15 mouse cellular contexts compared by ENCODE assay signal in genomic region chr17:30116226-30116625, GRCm38 (mm10).
DNase-seq lines count a peak whose midpoint lies in the region; ATAC-seq and TF ChIP-seq lines count a peak whose summit lies in the region.
"Had no signal": no experiment of that assay in that cellular context is flagged by ENCODE, and none has a peak within 500 bp of the region (broad histone marks: within the 10 kb centered on the region; RNA-seq: fewer than 3 reads in every experiment).

No protein-coding gene starts in this region.

- intact Hi-C loops in left cerebral cortex, adult 2 months (cut with DNase I): no loop called here
- intact Hi-C loops in left cerebral cortex, postnatal 4 days (cut with DNase I): no loop called here
- intact Hi-C loops in left cerebral cortex, postnatal 14 days (cut with DNase I): loop anchor here (5.0 to 10.0 kb wide), 2 partner anchors 81 to 339 kb away; no protein-coding TSS in a partner anchor

- H3K4me1 ChIP-seq in forebrain, embryonic 12.5 days: peaks cover 35% of the 10 kb centered on the region
- no peaks in the 10 kb centered on the region for H3K4me1 ChIP-seq in forebrain, embryonic 11.5 days (replicated peaks; ENCODE audit: control insufficient read depth, insufficient read depth, low read length)
- peaks cover 7% of the 10 kb centered on the region for H3K4me1 ChIP-seq in cortical plate, adult 2 months (ENCODE audit: control insufficient read depth, insufficient read depth, low read length)
- H3K4me1 ChIP-seq in intestine, embryonic 16.5 days (ENCODE audit: control insufficient read depth, insufficient read depth, low read length): peaks cover 12% of the 10 kb centered on the region; the same call in 1 of the 2 replicates
- H3K4me1 ChIP-seq: embryonic facial prominence, embryonic 15.5 days had no signal

- peak overlapping the region; percentile 43; the same call in 1 of the 2 replicates for H3K27ac ChIP-seq in forebrain, embryonic 12.5 days
- no peak overlapping the region for H3K27ac ChIP-seq in forebrain, embryonic 11.5 days (ENCODE audit: low read depth, low read length)
- H3K27ac ChIP-seq in left cerebral cortex, adult 2 months: peak overlapping the region; percentile 74
- peak overlapping the region; percentile 70 for H3K27ac ChIP-seq in cortical plate, adult 2 months (ENCODE audit: insufficient read depth, low read length)
- no peak overlapping the region for H3K27ac ChIP-seq in intestine, embryonic 16.5 days (ENCODE audit: low read length)
- H3K27ac ChIP-seq: embryonic facial prominence, embryonic 15.5 days; liver, embryonic 15.5 days had no signal

- H3K4me2 ChIP-seq in forebrain, embryonic 12.5 days: no peak overlapping the region
- H3K4me2 ChIP-seq in forebrain, embryonic 11.5 days (ENCODE audit: low read depth, low read length, severe bottlenecking): no peak overlapping the region
- H3K4me2 ChIP-seq in intestine, embryonic 16.5 days (ENCODE audit: low read depth, low read length): no peak overlapping the region
- H3K4me2 ChIP-seq: embryonic facial prominence, embryonic 15.5 days; liver, embryonic 15.5 days had no signal

- no peak for TF ChIP-seq POLR2A in cortical plate, adult 2 months (IDR thresholded peaks at IDR 0.05; ENCODE audit: extremely low read depth, insufficient read depth, low read length)

- no peaks in the 10 kb centered on the region for H3K27me3 ChIP-seq in forebrain, embryonic 12.5 days
- no peaks in the 10 kb centered on the region for H3K27me3 ChIP-seq in forebrain, embryonic 11.5 days (ENCODE audit: control insufficient read depth, insufficient read depth, low read length)
- no peaks in the 10 kb centered on the region for H3K27me3 ChIP-seq in intestine, embryonic 16.5 days (replicated peaks; ENCODE audit: control insufficient read depth, insufficient read depth, low read length)
- H3K27me3 ChIP-seq: embryonic facial prominence, embryonic 15.5 days; liver, embryonic 15.5 days; megakaryocyte, embryonic 14.5 days; Patski had no signal

- H3K4me3 ChIP-seq in forebrain, embryonic 12.5 days (replicated peaks): no peak overlapping the region
- H3K4me3 ChIP-seq in forebrain, embryonic 11.5 days (ENCODE audit: low read depth, low read length): no peak overlapping the region
- H3K4me3 ChIP-seq in left cerebral cortex, adult 2 months: no peak overlapping the region
- no peak overlapping the region for H3K4me3 ChIP-seq in cortical plate, adult 2 months (ENCODE audit: insufficient read depth, low read length)
- no peak overlapping the region for H3K4me3 ChIP-seq in intestine, embryonic 16.5 days (ENCODE audit: low read length)
- H3K4me3 ChIP-seq: embryonic facial prominence, embryonic 15.5 days; liver, embryonic 15.5 days; megakaryocyte, embryonic 14.5 days had no signal

- no peak; the same call in 1 of the 2 replicates for TF ChIP-seq CTCF in left cerebral cortex, adult 2 months (IDR thresholded peaks at IDR 0.05)
- no peak for TF ChIP-seq CTCF in cortical plate, adult 2 months (IDR thresholded peaks at IDR 0.05; ENCODE audit: extremely low read depth, insufficient read depth, low read length)

- H3K36me3 ChIP-seq in forebrain, embryonic 12.5 days (replicated peaks): 0 out of 2 replicates have a peak, but pooled peaks cover 2% of the 10 kb centered on the region
- no peaks in the 10 kb centered on the region for H3K36me3 ChIP-seq in forebrain, embryonic 11.5 days (ENCODE audit: control insufficient read depth, insufficient read depth, low read length)
- no peaks in the 10 kb centered on the region for H3K36me3 ChIP-seq in intestine, embryonic 16.5 days (ENCODE audit: control insufficient read depth, insufficient read depth, low read length)
- H3K36me3 ChIP-seq: liver, embryonic 15.5 days had no signal

- WGBS in forebrain, embryonic 12.5 days: 80% methylated on average over 5 of the region's 5 CpGs
- WGBS in forebrain, embryonic 11.5 days: 78% methylated on average over 5 of the region's 5 CpGs
- 80% methylated on average over 5 of the region's 5 CpGs for WGBS in intestine, embryonic 16.5 days

- H3K9me3 ChIP-seq in forebrain, embryonic 12.5 days: no peaks in the 10 kb centered on the region
- H3K9me3 ChIP-seq in forebrain, embryonic 11.5 days (ENCODE audit: control insufficient read depth, low read length): no peaks in the 10 kb centered on the region
- no peaks in the 10 kb centered on the region for H3K9me3 ChIP-seq in intestine, embryonic 16.5 days (ENCODE audit: control insufficient read depth, low read length)
- H3K9me3 ChIP-seq: embryonic facial prominence, embryonic 15.5 days; liver, embryonic 15.5 days; megakaryocyte, embryonic 14.5 days had no signal

- peak; percentile 20; the same call in 1 of the 2 replicates for ATAC-seq in forebrain, embryonic 12.5 days (ENCODE audit: low FRiP score)
- no peak for ATAC-seq in forebrain, embryonic 11.5 days (replicated peaks; ENCODE audit: low FRiP score)
- no peak for ATAC-seq in intestine, embryonic 16.5 days
- ATAC-seq: Patski had no signal

- no peak overlapping the region for H3K9ac ChIP-seq in forebrain, embryonic 12.5 days
- no peak overlapping the region for H3K9ac ChIP-seq in forebrain, embryonic 11.5 days (ENCODE audit: low read length)
- no peak overlapping the region for H3K9ac ChIP-seq in intestine, embryonic 16.5 days (ENCODE audit: low read depth, low read length)
- H3K9ac ChIP-seq: embryonic facial prominence, embryonic 15.5 days; liver, embryonic 15.5 days had no signal

- no peak for DNase-seq in forebrain, embryonic 11.5 days (ENCODE audit: low spot score)
- peak in 1 of 2 experiments; percentile 30 for DNase-seq in left cerebral cortex, adult 2 months (ENCODE audit: extremely low spot score in 1 of 2, low spot score in 2 of 2)
- no peak for DNase-seq in left cerebral cortex, postnatal 4 days
- DNase-seq in left cerebral cortex, postnatal 14 days (ENCODE audit: low spot score in 2 of 2): peak; percentile 35 to 76
- DNase-seq in B cell, adult 2 months: no peak
- DNase-seq: cerebellum, postnatal 10 days; gastrocnemius, postnatal 10 days; kidney, adult 2 months had no signal

Comparison
In these comparisons a context has a peak if more than half of its experiments do, and no peak if none do; other contexts are left out.
1. H3K27ac ChIP-seq: peak in forebrain, embryonic 12.5 days (single experiment), left cerebral cortex, adult 2 months (single experiment) and cortical plate, adult 2 months (single experiment); none in forebrain, embryonic 11.5 days (single experiment) and intestine, embryonic 16.5 days (single experiment).
2. DNase-seq: peak in left cerebral cortex, postnatal 14 days (2 of 2); none in forebrain, embryonic 11.5 days (single experiment), left cerebral cortex, postnatal 4 days (single experiment) and B cell, adult 2 months (0 of 2).